Mouse (Mus musculus): ENCODE results near the gene Olfr1101. TPM values are rescaled to one million over a fixed set of nuclear protein-coding genes. Genes with fewer than 3 reads are reported as not detected.

Olfr1101 gene
- polyA plus RNA-seq (2014; fragmentation: Illumina TruSeq; extraction: RNeasy Lipid Tissue Mini Kit (QIAGEN cat#74804); ENCODE audit: low read depth, low replicate concordance) = not detected

DNA sequence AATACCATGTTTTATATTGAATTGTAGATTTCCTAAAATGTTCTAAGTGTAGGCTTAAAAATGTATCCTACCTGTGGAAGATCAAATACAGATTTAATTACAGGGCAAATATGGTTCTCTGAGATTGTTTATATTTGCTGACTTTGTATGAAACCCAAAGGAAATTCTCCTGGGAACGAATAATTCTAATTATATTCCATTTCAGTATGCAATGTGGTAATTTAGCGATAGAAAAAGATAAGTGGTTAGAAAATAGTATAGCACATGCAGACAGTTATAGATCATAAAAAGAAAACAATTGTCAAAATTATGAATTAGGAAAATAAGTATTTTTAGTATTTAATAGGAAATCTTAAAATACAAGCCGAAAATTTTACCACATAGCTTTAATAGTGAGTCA, at the start of gene Olfr1101:
Olfr1101 (minus strand) TSS at position 101 of the 400 bp plus-strand sequence.

DNA sequence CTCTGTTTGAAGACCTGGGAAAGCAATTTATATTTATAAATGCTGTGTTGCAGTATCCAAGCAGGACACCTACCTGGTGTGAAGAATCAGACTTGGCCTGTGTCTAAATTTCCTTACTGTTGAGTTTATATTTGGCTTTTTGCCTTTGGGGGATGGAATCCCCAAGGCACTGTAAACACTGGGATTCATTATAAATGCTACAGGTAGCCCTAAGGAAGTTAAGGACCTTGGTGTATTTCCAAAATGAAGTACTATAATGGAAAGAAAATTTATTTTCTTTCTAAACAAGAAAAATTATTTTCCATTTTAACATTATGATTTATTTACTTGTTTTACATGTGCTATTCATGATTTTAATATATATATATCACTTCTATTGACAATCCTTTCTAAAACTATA, 45.4 kb upstream of the Olfr1101 start, which contains the start of gene Olfr1105:
Olfr1105 (minus strand) TSS at position 101 of the 400 bp plus-strand sequence.

DNA sequence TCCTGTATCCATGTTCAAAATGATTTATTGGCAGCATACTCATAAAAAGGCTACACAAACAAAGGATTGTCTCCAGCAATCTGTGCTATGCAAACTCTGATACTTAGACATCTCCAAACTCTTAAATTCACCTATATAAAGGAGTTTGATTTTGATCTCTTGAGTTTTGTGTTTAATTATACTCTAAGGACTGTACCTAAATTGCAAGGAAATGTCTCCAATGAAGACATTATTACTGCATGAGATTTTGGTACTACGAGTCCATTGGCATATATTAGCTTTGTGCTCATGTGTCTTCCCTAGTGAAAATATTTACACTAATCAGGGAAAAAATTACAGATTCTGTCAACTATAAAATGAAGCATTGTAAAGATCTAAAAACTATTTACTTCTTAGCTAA, 36.0 kb upstream of the Olfr1101 start, which contains the start of gene Olfr1104:
Olfr1104 (minus strand) TSS at position 101 of the 400 bp plus-strand sequence.

DNA sequence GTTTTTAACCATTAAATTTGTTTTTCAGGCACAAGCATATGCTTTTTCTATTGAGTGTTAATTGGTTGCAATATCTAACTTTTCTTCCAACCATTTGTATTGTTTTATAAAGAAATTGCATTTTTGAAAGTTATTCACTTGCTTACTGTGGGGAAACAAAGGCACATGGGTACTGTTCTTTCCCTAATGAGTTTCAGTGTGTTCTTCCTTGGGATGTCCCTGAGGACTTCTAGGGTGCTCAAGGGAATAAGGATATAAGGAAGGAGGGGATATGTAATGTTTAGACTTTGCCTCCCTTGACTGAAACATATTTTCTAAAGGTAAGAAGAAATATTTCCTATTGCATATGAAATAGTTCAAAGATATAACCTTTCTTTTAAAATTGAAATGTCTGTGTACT, 7.1 kb upstream of the Olfr1101 start, which contains the start of gene Olfr1102:
Olfr1102 (plus strand) TSS at position 301 of the 400 bp plus-strand sequence.

DNA sequence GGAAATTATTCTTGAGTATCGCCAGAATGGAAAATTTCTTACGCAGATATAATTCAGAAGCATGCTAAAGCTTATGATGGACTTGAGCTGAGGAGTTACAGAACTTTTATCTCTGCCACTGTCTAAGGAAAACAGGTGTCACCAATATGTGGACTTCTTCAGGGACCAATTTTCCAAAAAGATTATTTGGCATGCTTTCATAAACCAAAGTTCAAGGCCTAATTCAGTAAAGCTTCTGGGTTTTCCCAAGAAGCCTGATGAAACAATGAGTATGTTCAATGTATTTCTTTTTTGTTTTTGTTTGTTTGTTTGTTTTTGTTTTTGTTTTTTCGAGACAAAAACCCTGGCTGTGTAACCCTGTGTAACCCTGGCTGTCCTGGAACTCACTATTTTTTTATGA, 11.2 kb downstream of the Olfr1101 start, which contains the start of gene Olfr1100:
Olfr1100 (minus strand) TSS at position 101 of the 400 bp plus-strand sequence.

DNA sequence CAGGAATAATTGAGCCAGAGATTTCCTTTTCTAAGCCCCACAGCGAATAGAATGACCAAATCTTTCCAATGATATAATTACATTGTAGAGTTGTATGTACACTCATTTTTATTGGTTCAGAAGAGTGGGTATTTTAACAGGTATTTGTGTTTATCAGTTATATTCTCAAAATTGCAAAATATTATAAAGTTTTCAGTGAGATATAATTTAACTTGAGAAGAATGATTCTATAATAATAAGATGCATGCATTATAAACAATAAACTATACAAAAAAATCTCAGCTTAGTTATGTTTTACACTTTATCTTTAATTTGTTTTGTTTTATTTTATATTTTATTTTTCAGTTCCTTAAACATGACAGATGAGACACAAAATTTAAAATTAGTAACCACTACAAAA, 30.4 kb downstream of the Olfr1101 start, which contains the start of gene Olfr1099:
Olfr1099 (minus strand) TSS at position 101 of the 400 bp plus-strand sequence.

Other genes starting within 250 kb of the Olfr1101 start
- not detected for gene Olfr1090, start 232.2 kb downstream of the Olfr1101 start, polyA plus RNA-seq (2014; fragmentation: Illumina TruSeq; extraction: RNeasy Lipid Tissue Mini Kit (QIAGEN cat#74804); ENCODE audit: low read depth, low replicate concordance)
- not detected for gene Olfr1093, start 208.7 kb downstream of the Olfr1101 start, polyA plus RNA-seq (2014; fragmentation: Illumina TruSeq; extraction: RNeasy Lipid Tissue Mini Kit (QIAGEN cat#74804); ENCODE audit: low read depth, low replicate concordance)
- gene Olfr141, start 181.2 kb downstream of the Olfr1101 start, polyA plus RNA-seq (2014; fragmentation: Illumina TruSeq; extraction: RNeasy Lipid Tissue Mini Kit (QIAGEN cat#74804); ENCODE audit: low read depth, low replicate concordance) = not detected
- not detected for gene Olfr1094, start 166.6 kb downstream of the Olfr1101 start, polyA plus RNA-seq (2014; fragmentation: Illumina TruSeq; extraction: RNeasy Lipid Tissue Mini Kit (QIAGEN cat#74804); ENCODE audit: low read depth, low replicate concordance)
- gene Olfr1095, start 139.5 kb downstream of the Olfr1101 start, polyA plus RNA-seq (2014; fragmentation: Illumina TruSeq; extraction: RNeasy Lipid Tissue Mini Kit (QIAGEN cat#74804); ENCODE audit: low read depth, low replicate concordance) = not detected
- not detected for gene Gm13723, start 116.4 kb downstream of the Olfr1101 start, polyA plus RNA-seq (2014; fragmentation: Illumina TruSeq; extraction: RNeasy Lipid Tissue Mini Kit (QIAGEN cat#74804); ENCODE audit: low read depth, low replicate concordance)
- not detected for gene Olfr1097, start 99.0 kb downstream of the Olfr1101 start, polyA plus RNA-seq (2014; fragmentation: Illumina TruSeq; extraction: RNeasy Lipid Tissue Mini Kit (QIAGEN cat#74804); ENCODE audit: low read depth, low replicate concordance)
- gene Olfr1098, start 66.7 kb downstream of the Olfr1101 start, polyA plus RNA-seq (2014; fragmentation: Illumina TruSeq; extraction: RNeasy Lipid Tissue Mini Kit (QIAGEN cat#74804); ENCODE audit: low read depth, low replicate concordance) = not detected
- not detected for gene Olfr1099, start 30.5 kb downstream of the Olfr1101 start, polyA plus RNA-seq (2014; fragmentation: Illumina TruSeq; extraction: RNeasy Lipid Tissue Mini Kit (QIAGEN cat#74804); ENCODE audit: low read depth, low replicate concordance)
- not detected for gene Olfr1100, start 11.3 kb downstream of the Olfr1101 start, polyA plus RNA-seq (2014; fragmentation: Illumina TruSeq; extraction: RNeasy Lipid Tissue Mini Kit (QIAGEN cat#74804); ENCODE audit: low read depth, low replicate concordance)
- not detected for gene Olfr1102, start 7.2 kb upstream of the Olfr1101 start, polyA plus RNA-seq (2014; fragmentation: Illumina TruSeq; extraction: RNeasy Lipid Tissue Mini Kit (QIAGEN cat#74804); ENCODE audit: low read depth, low replicate concordance)
- gene Olfr1104, start 35.9 kb upstream of the Olfr1101 start, polyA plus RNA-seq (2014; fragmentation: Illumina TruSeq; extraction: RNeasy Lipid Tissue Mini Kit (QIAGEN cat#74804); ENCODE audit: low read depth, low replicate concordance) = not detected
- gene Olfr1105, start 45.3 kb upstream of the Olfr1101 start, polyA plus RNA-seq (2014; fragmentation: Illumina TruSeq; extraction: RNeasy Lipid Tissue Mini Kit (QIAGEN cat#74804); ENCODE audit: low read depth, low replicate concordance) = not detected
- gene Olfr1106, start 61.1 kb upstream of the Olfr1101 start, polyA plus RNA-seq (2014; fragmentation: Illumina TruSeq; extraction: RNeasy Lipid Tissue Mini Kit (QIAGEN cat#74804); ENCODE audit: low read depth, low replicate concordance) = not detected
- not detected for gene Olfr1107, start 84.6 kb upstream of the Olfr1101 start, polyA plus RNA-seq (2014; fragmentation: Illumina TruSeq; extraction: RNeasy Lipid Tissue Mini Kit (QIAGEN cat#74804); ENCODE audit: low read depth, low replicate concordance)
- not detected for gene Olfr1109, start 104.8 kb upstream of the Olfr1101 start, polyA plus RNA-seq (2014; fragmentation: Illumina TruSeq; extraction: RNeasy Lipid Tissue Mini Kit (QIAGEN cat#74804); ENCODE audit: low read depth, low replicate concordance)
- not detected for gene Olfr259, start 123.3 kb upstream of the Olfr1101 start, polyA plus RNA-seq (2014; fragmentation: Illumina TruSeq; extraction: RNeasy Lipid Tissue Mini Kit (QIAGEN cat#74804); ENCODE audit: low read depth, low replicate concordance)
- gene Olfr1110, start 149.1 kb upstream of the Olfr1101 start, polyA plus RNA-seq (2014; fragmentation: Illumina TruSeq; extraction: RNeasy Lipid Tissue Mini Kit (QIAGEN cat#74804); ENCODE audit: low read depth, low replicate concordance) = not detected
- gene Olfr1111, start 161.4 kb upstream of the Olfr1101 start, polyA plus RNA-seq (2014; fragmentation: Illumina TruSeq; extraction: RNeasy Lipid Tissue Mini Kit (QIAGEN cat#74804); ENCODE audit: low read depth, low replicate concordance) = not detected
- gene Olfr1112, start 196.6 kb upstream of the Olfr1101 start, polyA plus RNA-seq (2014; fragmentation: Illumina TruSeq; extraction: RNeasy Lipid Tissue Mini Kit (QIAGEN cat#74804); ENCODE audit: low read depth, low replicate concordance) = not detected
- not detected for gene Olfr1113, start 217.7 kb upstream of the Olfr1101 start, polyA plus RNA-seq (2014; fragmentation: Illumina TruSeq; extraction: RNeasy Lipid Tissue Mini Kit (QIAGEN cat#74804); ENCODE audit: low read depth, low replicate concordance)

All from kidney, adult 10 weeks (tissue).